Mouse (Mus musculus) CD4-positive naive resting alpha-beta T cell, adult 57 days (primary cell): ENCODE data around the gene Tmem132e. TPM values are rescaled to one million over a fixed set of nuclear protein-coding genes. Genes with fewer than 3 reads are reported as not detected.

Source experiments
- total RNA-seq: library from RNA; stranded (reverse); gene quantifications from one replicate; pipeline ENCODE4 v1.2.4, GENCODE M21; 2023

Gene Tmem132e
- total RNA-seq, result not detected

DNA sequence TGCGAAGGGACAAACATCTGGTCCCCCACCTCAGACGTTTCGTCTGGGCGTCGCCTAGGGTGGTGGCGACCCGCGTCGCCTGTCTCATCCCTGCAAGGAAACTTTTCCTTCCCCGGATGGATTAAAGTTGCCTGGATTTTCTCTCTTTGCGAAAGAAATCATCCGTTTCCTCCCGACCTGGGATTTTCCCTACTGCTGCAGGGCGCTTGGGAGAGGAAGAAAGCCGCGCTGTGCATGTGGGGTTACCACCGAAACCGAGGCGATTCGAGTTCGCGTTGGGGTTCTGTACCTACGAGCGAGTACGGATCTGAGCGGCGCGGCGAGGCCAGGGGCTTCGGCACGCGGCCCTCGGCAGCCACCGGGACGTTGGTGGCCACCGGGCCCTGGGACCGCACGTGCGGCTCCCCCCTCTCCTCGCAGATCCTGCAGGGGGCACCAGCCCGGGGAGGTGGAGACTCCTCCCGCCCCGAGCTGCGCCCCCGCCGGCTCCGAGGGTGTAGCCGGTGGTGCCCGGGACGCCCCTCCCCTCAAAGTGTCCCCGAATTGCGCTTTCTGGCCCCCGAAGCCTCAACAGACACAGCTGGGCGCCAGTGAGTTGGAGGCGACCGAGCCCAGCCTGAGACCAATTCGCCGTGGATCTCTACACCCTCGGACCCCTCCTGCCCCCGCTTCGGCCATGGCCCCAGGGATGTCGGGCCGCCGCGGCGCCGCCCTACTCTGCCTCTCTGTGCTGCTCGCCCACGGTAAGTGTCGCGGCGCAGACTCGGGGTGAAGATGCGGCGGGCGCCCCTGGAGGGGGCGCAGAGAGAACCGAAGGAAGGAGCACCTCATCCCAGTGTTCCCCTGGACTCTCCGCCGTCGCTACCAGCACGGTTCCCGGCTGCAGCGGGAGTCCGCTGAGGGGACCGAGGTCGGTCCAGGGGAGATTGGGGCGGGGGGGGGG lies at the start of gene Tmem132e:
Tmem132e (plus strand) TSS at position 530 of the 943 bp plus-strand sequence.

Other genes starting within 250 kb of the Tmem132e start
- not detected for gene Ccl1, start 83.2 kb upstream of the Tmem132e start, total RNA-seq